Mouse (Mus musculus): Measurements from ENCODE around the gene Zc3h7a. TPM values are rescaled to one million over a fixed set of nuclear protein-coding genes. Genes with fewer than 3 reads are reported as not detected.

The Zc3h7a gene
- polyA plus RNA-seq, 1 experiment from 2014 or later = 107 TPM

DNA sequence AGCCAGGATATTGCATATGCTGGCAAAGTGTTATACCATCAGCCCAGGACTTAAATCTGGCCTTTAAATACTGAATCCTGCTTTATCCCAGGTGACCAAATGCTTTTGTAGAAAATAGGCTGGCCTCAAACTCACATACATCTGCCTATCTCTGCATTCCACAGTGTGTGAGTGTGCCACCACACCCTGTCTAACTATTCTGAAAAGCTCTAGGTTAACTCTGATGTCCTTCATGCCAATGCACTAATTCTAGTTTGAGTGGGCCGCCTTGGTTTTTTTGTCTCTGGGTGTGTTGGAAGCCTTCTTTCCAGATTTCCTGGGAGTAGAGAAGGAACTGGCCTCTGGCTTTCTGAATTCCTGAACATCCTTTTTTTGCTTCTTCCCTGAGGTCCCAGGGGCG is 17.0 kb upstream of the Zc3h7a start:
- H3K9ac ChIP-seq (ENCODE audit: low read length) = no peak overlapping the region
- 97% methylated on average over 2 of the region's 2 CpGs for WGBS
- no peaks in the 10 kb centered on the region for H3K27me3 ChIP-seq (ENCODE audit: control insufficient read depth, insufficient read depth, low read depth, low read length)
- no peak overlapping the region for H3K4me3 ChIP-seq (ENCODE audit: low read length)
- peaks cover 54% of the 10 kb centered on the region for H3K36me3 ChIP-seq (ENCODE audit: control insufficient read depth, insufficient read depth, low read length)
- no peak for ATAC-seq (ENCODE audit: low read depth)
- no peaks in the 10 kb centered on the region for H3K9me3 ChIP-seq (ENCODE audit: control insufficient read depth, low read length)
- no peak overlapping the region for H3K4me2 ChIP-seq (ENCODE audit: low read depth, low read length)
- no peaks in the 10 kb centered on the region for H3K4me1 ChIP-seq (replicated peaks; ENCODE audit: control insufficient read depth, insufficient read depth, low read length)
- H3K27ac ChIP-seq (ENCODE audit: low read length) = no peak overlapping the region

DNA sequence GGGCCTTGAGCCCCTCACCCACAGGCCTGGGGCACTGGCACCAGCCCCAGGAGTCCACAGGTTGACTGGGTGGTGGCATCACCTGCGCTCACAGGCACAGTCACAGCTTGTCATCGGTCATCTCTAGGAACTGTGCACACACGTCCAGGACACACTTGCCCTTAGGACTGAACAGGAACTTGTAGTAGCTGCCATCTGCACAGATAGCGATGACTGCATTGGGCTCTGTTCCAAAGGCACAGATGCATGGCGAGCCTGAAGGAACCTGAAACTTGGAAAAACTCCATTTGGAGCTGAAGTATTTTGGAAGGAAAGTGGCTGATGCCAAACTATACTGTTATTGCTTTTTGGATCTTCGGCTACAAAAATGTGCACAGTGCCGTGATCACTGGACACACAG is 14.0 kb upstream of the Zc3h7a start:
- WGBS = 77% methylated on average over 7 of the region's 7 CpGs
- Histone ChIP-seq H3K36me3 (ENCODE audit: control insufficient read depth, insufficient read depth, low read length) (peaks cover 29% of the 10 kb centered on the region), H3K4me3 (ENCODE audit: low read length) (no peak overlapping the region), H3K4me2 (ENCODE audit: low read depth, low read length) (no peak overlapping the region), H3K27ac (ENCODE audit: low read length) (no peak overlapping the region), H3K4me1 (replicated peaks; ENCODE audit: control insufficient read depth, insufficient read depth, low read length) (no peaks in the 10 kb centered on the region), H3K27me3 (ENCODE audit: control insufficient read depth, insufficient read depth, low read depth, low read length) (no peaks in the 10 kb centered on the region), H3K9ac (ENCODE audit: low read length) (no peak overlapping the region), H3K9me3 (ENCODE audit: control insufficient read depth, low read length) (no peaks in the 10 kb centered on the region)
- no peak for ATAC-seq (ENCODE audit: low read depth)

DNA sequence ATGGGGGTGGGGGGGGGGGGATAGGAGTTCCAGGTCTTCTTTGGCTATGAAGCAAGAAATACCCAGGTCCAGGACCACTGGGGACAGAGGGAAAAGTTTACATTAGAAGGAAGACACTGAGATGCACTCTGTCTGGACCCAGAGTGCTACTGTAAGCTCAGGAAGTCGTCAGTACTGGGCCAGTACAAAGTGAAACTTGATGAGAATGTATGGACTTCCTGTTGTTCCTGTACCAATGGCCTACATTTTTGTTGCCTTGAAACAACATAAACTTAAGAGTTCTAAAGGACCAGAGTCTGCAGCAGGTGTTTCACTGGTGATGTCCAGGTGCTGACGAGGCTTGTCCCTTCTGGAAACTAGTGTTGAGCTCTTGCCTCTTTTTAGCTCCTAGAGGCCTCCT is 1.2 kb upstream of the Zc3h7a start:
- H3K4me3 ChIP-seq (ENCODE audit: low read length) = no peak overlapping the region
- no peak overlapping the region for H3K9ac ChIP-seq (ENCODE audit: low read length)
- peak overlapping the region; percentile 84 for H3K4me2 ChIP-seq (ENCODE audit: low read depth, low read length)
- H3K27me3 ChIP-seq (ENCODE audit: control insufficient read depth, insufficient read depth, low read depth, low read length) = no peaks in the 10 kb centered on the region
- 72% methylated on average over 2 of the region's 2 CpGs for WGBS
- H3K9me3 ChIP-seq (ENCODE audit: control insufficient read depth, low read length) = peaks cover 2% of the 10 kb centered on the region; the same call in 1 of the 2 replicates
- H3K4me1 ChIP-seq (replicated peaks; ENCODE audit: control insufficient read depth, insufficient read depth, low read length) = peaks cover 11% of the 10 kb centered on the region
- H3K27ac ChIP-seq (ENCODE audit: low read length) = no peak overlapping the region
- H3K36me3 ChIP-seq (ENCODE audit: control insufficient read depth, insufficient read depth, low read length) = no peaks in the 10 kb centered on the region
- no peak for ATAC-seq (ENCODE audit: low read depth)

DNA sequence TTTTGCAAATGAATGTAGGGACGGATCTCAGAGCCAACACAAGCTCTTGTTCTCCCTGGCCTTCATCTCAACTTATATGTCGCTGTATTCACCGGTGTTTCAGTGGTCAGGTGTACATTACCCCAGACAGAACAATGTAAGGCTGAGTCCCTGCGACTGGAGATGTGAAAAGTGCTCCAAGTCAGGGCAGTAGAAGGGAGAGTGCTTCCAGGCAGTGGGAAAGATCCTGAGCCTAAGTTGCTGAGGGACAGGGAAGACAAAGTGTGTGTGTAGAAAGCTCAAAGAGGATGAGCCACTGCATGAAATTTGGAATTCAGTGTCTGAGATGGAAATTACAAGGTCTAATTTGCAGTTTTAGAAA is 671 bp upstream of the Zc3h7a start:
- Histone ChIP-seq H3K4me1 (replicated peaks; ENCODE audit: control insufficient read depth, insufficient read depth, low read length) (peaks cover 11% of the 10 kb centered on the region), H3K36me3 (ENCODE audit: control insufficient read depth, insufficient read depth, low read length) (no peaks in the 10 kb centered on the region), H3K4me3 (ENCODE audit: low read length) (peak overlapping the region; percentile 95), H3K9me3 (ENCODE audit: control insufficient read depth, low read length) (peaks cover 2% of the 10 kb centered on the region; the same call in 1 of the 2 replicates), H3K4me2 (ENCODE audit: low read depth, low read length) (peak overlapping the region; percentile 84), H3K27ac (ENCODE audit: low read length) (peak overlapping the region; percentile 72), H3K9ac (ENCODE audit: low read length) (peak overlapping the region; percentile 93), H3K27me3 (ENCODE audit: control insufficient read depth, insufficient read depth, low read depth, low read length) (no peaks in the 10 kb centered on the region)
- 3% methylated on average over 4 of the region's 4 CpGs for WGBS
- ATAC-seq (ENCODE audit: low read depth) = no peak

DNA sequence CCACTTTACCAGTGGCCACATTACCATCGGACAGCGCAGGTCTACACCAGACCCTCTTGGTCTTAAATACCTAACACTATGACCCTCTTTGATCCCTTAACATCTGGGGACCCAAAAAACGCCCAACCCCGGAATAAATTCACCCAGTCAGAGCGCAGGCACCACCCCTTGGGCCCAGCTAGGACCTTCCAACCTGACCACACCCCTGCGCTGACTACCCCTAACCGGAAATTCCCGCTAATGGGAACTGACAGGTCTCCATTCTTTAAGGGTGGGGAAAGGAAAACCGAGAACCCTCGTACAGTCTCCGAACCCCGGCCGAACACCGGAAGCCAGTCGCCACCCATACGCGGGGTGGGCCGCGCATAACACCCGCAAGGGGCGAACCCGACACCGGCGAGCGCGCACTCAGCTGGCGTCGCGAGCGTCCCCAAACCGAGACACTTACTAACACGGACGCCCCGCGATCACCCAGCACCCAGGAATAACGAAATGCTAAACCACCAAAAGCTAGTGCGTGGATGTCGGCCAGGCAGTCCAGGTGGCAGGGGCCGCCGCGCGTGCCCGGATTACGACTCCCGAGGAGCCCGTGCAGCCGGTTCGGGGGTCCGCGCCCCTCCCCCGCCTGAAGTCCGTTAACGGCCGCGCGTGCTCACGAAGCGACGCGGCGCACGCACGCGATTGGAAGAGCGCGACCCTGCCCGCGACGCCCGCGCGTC is 545 bp downstream of the Zc3h7a start:
- peak overlapping the region; percentile 95 for H3K4me3 ChIP-seq (ENCODE audit: low read length)
- peaks cover 2% of the 10 kb centered on the region; the same call in 1 of the 2 replicates for H3K9me3 ChIP-seq (ENCODE audit: control insufficient read depth, low read length)
- under 1% methylated on average over 72 of the region's 72 CpGs for WGBS
- H3K36me3 ChIP-seq (ENCODE audit: control insufficient read depth, insufficient read depth, low read length) = no peaks in the 10 kb centered on the region
- peak overlapping the region; percentile 93 for H3K9ac ChIP-seq (ENCODE audit: low read length)
- peak overlapping the region; percentile 84 for H3K4me2 ChIP-seq (ENCODE audit: low read depth, low read length)
- ATAC-seq (ENCODE audit: low read depth) = peak; percentile 73
- H3K4me1 ChIP-seq (replicated peaks; ENCODE audit: control insufficient read depth, insufficient read depth, low read length) = peaks cover 11% of the 10 kb centered on the region
- H3K27me3 ChIP-seq (ENCODE audit: control insufficient read depth, insufficient read depth, low read depth, low read length) = no peaks in the 10 kb centered on the region
- H3K27ac ChIP-seq (ENCODE audit: low read length) = peak overlapping the region; percentile 91

DNA sequence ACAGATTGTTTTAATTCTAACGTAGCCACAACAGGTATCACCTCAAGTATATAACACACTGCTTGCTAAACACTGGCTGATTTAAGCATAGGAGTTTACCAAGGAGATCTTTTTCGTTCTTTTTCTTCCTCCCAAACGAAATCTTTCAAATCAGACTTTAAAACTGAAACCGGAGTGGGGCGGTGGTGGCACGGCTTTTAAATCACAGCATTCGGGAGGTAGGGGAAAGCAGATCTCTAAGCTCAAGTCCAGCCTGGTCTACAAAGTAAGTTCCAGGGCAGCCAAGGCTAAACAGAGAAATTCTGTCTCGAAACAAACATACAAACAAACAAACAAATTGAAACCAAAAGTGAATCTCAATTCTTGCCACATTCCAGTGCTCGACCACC is 1.1 kb downstream of the Zc3h7a start:
- peaks cover 11% of the 10 kb centered on the region for H3K4me1 ChIP-seq (replicated peaks; ENCODE audit: control insufficient read depth, insufficient read depth, low read length)
- peak overlapping the region; percentile 95 for H3K4me3 ChIP-seq (ENCODE audit: low read length)

DNA sequence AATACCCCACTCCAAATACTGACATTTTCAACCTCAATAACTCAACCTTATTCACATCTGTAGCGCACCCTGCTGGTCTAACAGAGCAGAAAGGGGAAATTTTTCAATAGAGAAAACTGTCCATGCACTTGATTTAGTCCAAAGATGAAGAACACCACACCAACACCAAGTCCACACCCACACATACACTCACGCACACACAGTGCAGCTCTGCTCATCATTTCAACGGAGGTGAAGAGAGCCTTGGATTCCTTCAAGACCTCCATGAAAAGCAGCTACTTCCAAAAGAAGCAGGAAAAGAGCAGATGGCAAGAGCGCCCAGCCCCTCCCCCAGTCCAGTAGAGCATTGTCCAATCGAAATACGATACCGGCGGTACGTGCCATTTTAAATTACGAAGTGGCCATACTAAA is 1.5 kb downstream of the Zc3h7a start:
- Histone ChIP-seq H3K4me2 (ENCODE audit: low read depth, low read length) (peak overlapping the region; percentile 84), H3K4me3 (ENCODE audit: low read length) (peak overlapping the region; percentile 95), H3K27ac (ENCODE audit: low read length) (no peak overlapping the region), H3K9ac (ENCODE audit: low read length) (no peak overlapping the region; the same call in 1 of the 2 replicates), H3K4me1 (replicated peaks; ENCODE audit: control insufficient read depth, insufficient read depth, low read length) (peaks cover 11% of the 10 kb centered on the region), H3K27me3 (ENCODE audit: control insufficient read depth, insufficient read depth, low read depth, low read length) (no peaks in the 10 kb centered on the region), H3K36me3 (ENCODE audit: control insufficient read depth, insufficient read depth, low read length) (no peaks in the 10 kb centered on the region), H3K9me3 (ENCODE audit: control insufficient read depth, low read length) (peaks cover 2% of the 10 kb centered on the region; the same call in 1 of the 2 replicates)
- no peak for ATAC-seq (ENCODE audit: low read depth)
- WGBS = 8% methylated on average over 10 of the region's 10 CpGs

More for the DNA sequence above, 1.1 kb downstream of the Zc3h7a start:
- Histone ChIP-seq H3K27ac (ENCODE audit: low read length) (peak overlapping the region; percentile 91), H3K36me3 (ENCODE audit: control insufficient read depth, insufficient read depth, low read length) (no peaks in the 10 kb centered on the region), H3K4me2 (ENCODE audit: low read depth, low read length) (peak overlapping the region; percentile 84), H3K9me3 (ENCODE audit: control insufficient read depth, low read length) (peaks cover 2% of the 10 kb centered on the region; the same call in 1 of the 2 replicates), H3K9ac (ENCODE audit: low read length) (peak overlapping the region; percentile 93), H3K27me3 (ENCODE audit: control insufficient read depth, insufficient read depth, low read depth, low read length) (no peaks in the 10 kb centered on the region)
- 6% methylated on average over 9 of the region's 9 CpGs for WGBS
- no peak for ATAC-seq (ENCODE audit: low read depth)

DNA sequence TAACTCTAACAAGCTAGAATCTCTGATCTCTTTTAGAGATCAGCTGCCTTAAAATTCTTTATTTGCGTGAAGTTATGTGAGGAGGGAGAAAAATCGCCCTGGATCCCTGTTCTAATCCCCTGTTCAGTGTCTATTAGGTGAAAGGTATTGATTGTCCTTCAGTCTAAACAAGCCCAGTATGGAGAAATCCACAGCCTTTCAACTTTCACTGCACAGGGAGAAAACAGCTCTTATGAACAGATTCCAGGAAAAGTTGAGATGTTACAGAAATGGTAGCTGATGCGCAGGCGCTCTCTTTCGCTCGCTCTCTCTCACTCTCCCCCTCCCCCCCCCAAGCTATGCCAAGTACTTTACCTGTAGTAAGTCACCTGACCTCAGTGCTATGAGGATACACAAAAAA is 4.5 kb downstream of the Zc3h7a start:
- 82% methylated on average over 6 of the region's 6 CpGs for WGBS
- ATAC-seq (ENCODE audit: low read depth) = no peak

DNA sequence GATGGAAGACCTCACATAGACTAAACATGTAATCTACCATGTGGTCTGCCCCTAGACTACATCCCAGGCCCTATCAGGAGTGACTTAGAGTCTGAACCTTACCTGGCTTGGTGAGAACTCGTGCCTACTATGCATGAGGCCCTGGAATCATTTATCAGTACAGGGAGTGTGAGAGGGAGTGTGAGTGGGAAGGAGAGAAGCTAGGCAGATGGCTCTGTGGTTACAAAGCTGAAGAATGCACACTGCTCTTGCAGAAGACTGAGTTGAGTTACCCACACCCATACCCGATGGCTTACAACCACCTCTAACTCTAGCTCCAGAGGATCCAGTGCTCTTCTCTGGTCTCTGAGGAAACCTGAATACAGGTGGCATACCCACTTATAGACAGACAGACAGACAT is 9.8 kb downstream of the Zc3h7a start:
- Histone ChIP-seq H3K27ac (ENCODE audit: low read length) (no peak overlapping the region), H3K9me3 (ENCODE audit: control insufficient read depth, low read length) (no peaks in the 10 kb centered on the region), H3K4me3 (ENCODE audit: low read length) (no peak overlapping the region), H3K36me3 (ENCODE audit: control insufficient read depth, insufficient read depth, low read length) (peaks cover 12% of the 10 kb centered on the region; the same call in 1 of the 2 replicates), H3K27me3 (ENCODE audit: control insufficient read depth, insufficient read depth, low read depth, low read length) (no peaks in the 10 kb centered on the region), H3K4me1 (replicated peaks; ENCODE audit: control insufficient read depth, insufficient read depth, low read length) (no peaks in the 10 kb centered on the region), H3K9ac (ENCODE audit: low read length) (no peak overlapping the region), H3K4me2 (ENCODE audit: low read depth, low read length) (no peak overlapping the region)
- ATAC-seq (ENCODE audit: low read depth) = no peak
- WGBS = 75% methylated on average over 2 of the region's 2 CpGs

More for the DNA sequence above, 4.5 kb downstream of the Zc3h7a start:
- Histone ChIP-seq H3K9ac (ENCODE audit: low read length) (no peak overlapping the region), H3K27ac (ENCODE audit: low read length) (no peak overlapping the region), H3K4me1 (replicated peaks; ENCODE audit: control insufficient read depth, insufficient read depth, low read length) (peaks cover 5% of the 10 kb centered on the region), H3K4me2 (ENCODE audit: low read depth, low read length) (no peak overlapping the region), H3K27me3 (ENCODE audit: control insufficient read depth, insufficient read depth, low read depth, low read length) (no peaks in the 10 kb centered on the region), H3K9me3 (ENCODE audit: control insufficient read depth, low read length) (no peaks in the 10 kb centered on the region), H3K36me3 (ENCODE audit: control insufficient read depth, insufficient read depth, low read length) (no peaks in the 10 kb centered on the region), H3K4me3 (ENCODE audit: low read length) (no peak overlapping the region)
